14 mouse cellular contexts compared by ENCODE assay signal in genomic region chr17:29039351-29039750, GRCm38 (mm10). TPM values are rescaled to one million over a fixed set of nuclear protein-coding genes. Genes with fewer than 3 reads are reported as not detected.
DNase-seq lines count a peak whose midpoint lies in the region; ATAC-seq and TF ChIP-seq lines count a peak whose summit lies in the region.
"Had no signal": no experiment of that assay in that cellular context is flagged by ENCODE, and none has a peak within 500 bp of the region (broad histone marks: within the 10 kb centered on the region; RNA-seq: fewer than 3 reads in every experiment).

No protein-coding gene starts in this region.

- TF ChIP-seq EP300 in liver, postnatal 0 days (IDR thresholded peaks at IDR 0.05; ENCODE audit: low read depth) = no peak
- no peak for TF ChIP-seq EP300 in stomach, postnatal 0 days (optimal IDR thresholded peaks at IDR 0.05)

- peak; percentile 46 for DNase-seq in heart, postnatal 4 days
- no peak for DNase-seq in heart, postnatal 36 days
- DNase-seq in liver, postnatal 0 days = no peak
- peak; percentile 95 for DNase-seq in ZHBTc4 (ENCODE audit: low read depth, low spot score)
- DNase-seq in stomach, postnatal 0 days (ENCODE audit: low spot score) = peak; percentile 65
- DNase-seq in T-cell, adult 2 months (ENCODE audit: low spot score) = no peak
- DNase-seq: cerebellum, adult 9-10 months; left cerebral cortex, postnatal 4 days; lung, adult 2 months; thymus, postnatal 25 days had no signal

- peaks cover 12% of the 10 kb centered on the region; the same call in 1 of the 2 replicates for H3K4me1 ChIP-seq in liver, postnatal 0 days (ENCODE audit: insufficient read depth)
- H3K4me1 ChIP-seq in liver, embryonic 12.5 days = peaks cover 56% of the 10 kb centered on the region
- H3K4me1 ChIP-seq in stomach, postnatal 0 days (replicated peaks; ENCODE audit: control insufficient read depth, insufficient read depth) = no peaks in the 10 kb centered on the region

- H3K36me3 ChIP-seq in liver, postnatal 0 days (replicated peaks; ENCODE audit: insufficient read depth, low read length) = peaks cover 77% of the 10 kb centered on the region
- H3K36me3 ChIP-seq in liver, embryonic 12.5 days = peaks cover 98% of the 10 kb centered on the region
- H3K36me3 ChIP-seq in stomach, postnatal 0 days (ENCODE audit: control insufficient read depth, insufficient read depth, low read length) = peaks cover 30% of the 10 kb centered on the region

- H3K27ac ChIP-seq in liver, postnatal 0 days (ENCODE audit: low read depth) = no peak overlapping the region
- H3K27ac ChIP-seq in liver, embryonic 12.5 days = no peak overlapping the region
- H3K27ac ChIP-seq in stomach, postnatal 0 days (replicated peaks) = no peak overlapping the region
- H3K27ac ChIP-seq: embryonic facial prominence, embryonic 10.5 days; heart, embryonic 15.5 days; midbrain, embryonic 10.5 days had no signal

- peak; percentile 54 for ATAC-seq in liver, postnatal 0 days
- ATAC-seq in liver, embryonic 12.5 days = no peak
- peak; percentile 75 for ATAC-seq in stomach, postnatal 0 days (ENCODE audit: low FRiP score, low TSS enrichment)

- intact Hi-C loops in heart, postnatal 36 days (cut with DNase I) = no loop called here

- 73% methylated on average over 11 of the region's 11 CpGs for WGBS in liver, postnatal 0 days (ENCODE audit: insufficient replicate concordance)
- whole genome bisulfite sequencing in liver, embryonic 12.5 days (ENCODE audit: insufficient replicate concordance) = 71% methylated on average over 11 of the region's 11 CpGs
- WGBS in stomach, postnatal 0 days = 51% methylated on average over 11 of the region's 11 CpGs

- no peak for TF ChIP-seq CTCF in liver, postnatal 0 days (IDR thresholded peaks at IDR 0.05; ENCODE audit: low read depth)
- TF ChIP-seq CTCF in stomach, postnatal 0 days (IDR thresholded peaks at IDR 0.05; ENCODE audit: low read depth) = no peak

- no peak overlapping the region for H3K9ac ChIP-seq in liver, postnatal 0 days (replicated peaks)
- no peak overlapping the region for H3K9ac ChIP-seq in liver, embryonic 12.5 days
- no peak overlapping the region for H3K9ac ChIP-seq in stomach, postnatal 0 days (ENCODE audit: low read length)
- H3K9ac ChIP-seq: heart, embryonic 15.5 days had no signal

- no peak overlapping the region for H3K4me2 ChIP-seq in liver, postnatal 0 days (ENCODE audit: low read depth, low read length)
- H3K4me2 ChIP-seq in liver, embryonic 12.5 days = no peak overlapping the region
- no peak overlapping the region for H3K4me2 ChIP-seq in stomach, postnatal 0 days (replicated peaks; ENCODE audit: low read depth)
- H3K4me2 ChIP-seq: heart, embryonic 15.5 days had no signal

- no peaks in the 10 kb centered on the region for H3K9me3 ChIP-seq in liver, postnatal 0 days (ENCODE audit: low read length)
- no peaks in the 10 kb centered on the region for H3K9me3 ChIP-seq in liver, embryonic 12.5 days (replicated peaks)
- no peaks in the 10 kb centered on the region for H3K9me3 ChIP-seq in stomach, postnatal 0 days (ENCODE audit: control insufficient read depth, low read length)
- H3K9me3 ChIP-seq: embryonic facial prominence, embryonic 10.5 days; heart, embryonic 15.5 days; midbrain, embryonic 10.5 days had no signal

- H3K27me3 ChIP-seq in liver, postnatal 0 days (ENCODE audit: insufficient read depth, low read length) = no peaks in the 10 kb centered on the region
- no peaks in the 10 kb centered on the region for H3K27me3 ChIP-seq in liver, embryonic 12.5 days (replicated peaks)
- H3K27me3 ChIP-seq in stomach, postnatal 0 days (ENCODE audit: control insufficient read depth, insufficient read depth, low read length) = no peaks in the 10 kb centered on the region
- H3K27me3 ChIP-seq: heart, embryonic 15.5 days had no signal

- H3K4me3 ChIP-seq in liver, postnatal 0 days (ENCODE audit: low read depth, low read length) = no peak overlapping the region
- H3K4me3 ChIP-seq in liver, embryonic 12.5 days = no peak overlapping the region
- H3K4me3 ChIP-seq in stomach, postnatal 0 days (ENCODE audit: low read depth, low read length) = no peak overlapping the region
- H3K4me3 ChIP-seq: embryonic facial prominence, embryonic 10.5 days; heart, embryonic 15.5 days; midbrain, embryonic 10.5 days had no signal

RNA-seq across cellular contexts. Expression of gene Srsf3, which starts 6.9 kb away (rescaled TPM):
- 100 to 1,000 TPM; 224 to 227 TPM for total RNA-seq in heart, postnatal 4 days (2021)
- 10 to 100 TPM; 54.9 to 60.9 TPM for total RNA-seq in heart, postnatal 36 days (2021)
- 163 and 166 TPM in 2 replicates for polyA plus RNA-seq in liver, postnatal 0 days (2015; fragmentation: Nextera tagmentation; extraction: Ambion mirVana)
- polyA plus RNA-seq in liver, embryonic 12.5 days (2016; fragmentation: Nextera tagmentation; extraction: Ambion mirVana) = 372 and 377 TPM in 2 replicates
- polyA plus RNA-seq in stomach, postnatal 0 days (2015; fragmentation: Nextera tagmentation; extraction: Ambion mirVana) = 279 and 305 TPM in 2 replicates

RNA-seq across cellular contexts. Expression of gene Stk38, which starts 31.6 kb away (rescaled TPM):
- 10 to 100 TPM; 64.3 to 67.4 TPM for total RNA-seq in heart, postnatal 4 days (2021)
- 10 to 100 TPM; 30.2 to 36.2 TPM for total RNA-seq in heart, postnatal 36 days (2021)
- 32.6 and 34.5 TPM in 2 replicates for polyA plus RNA-seq in liver, postnatal 0 days (2015; fragmentation: Nextera tagmentation; extraction: Ambion mirVana)
- 56.7 and 58.2 TPM in 2 replicates for polyA plus RNA-seq in liver, embryonic 12.5 days (2016; fragmentation: Nextera tagmentation; extraction: Ambion mirVana)
- polyA plus RNA-seq in stomach, postnatal 0 days (2015; fragmentation: Nextera tagmentation; extraction: Ambion mirVana) = 64.8 and 68.7 TPM in 2 replicates

RNA-seq across cellular contexts. Expression of gene Cdkn1a, which starts 51.4 kb away (rescaled TPM):
- 10 to 100 TPM; 55.9 to 57.1 TPM for total RNA-seq in heart, postnatal 4 days (2021)
- 10 to 100 TPM; 40.8 to 83.9 TPM for total RNA-seq in heart, postnatal 36 days (2021)
- 42.4 and 58.1 TPM in 2 replicates for polyA plus RNA-seq in liver, postnatal 0 days (2015; fragmentation: Nextera tagmentation; extraction: Ambion mirVana)
- 8.3 and 9.6 TPM in 2 replicates for polyA plus RNA-seq in liver, embryonic 12.5 days (2016; fragmentation: Nextera tagmentation; extraction: Ambion mirVana)
- polyA plus RNA-seq in stomach, postnatal 0 days (2015; fragmentation: Nextera tagmentation; extraction: Ambion mirVana) = 484 and 502 TPM in 2 replicates

Comparison
In these comparisons a context has a peak if more than half of its experiments do, and no peak if none do; other contexts are left out.
1. DNase-seq: peak in heart, postnatal 4 days (single experiment), ZHBTc4 (single experiment) and stomach, postnatal 0 days (single experiment); none in heart, postnatal 36 days (0 of 2), liver, postnatal 0 days (single experiment) and T-cell, adult 2 months (single experiment).